Mouse (Mus musculus): ENCODE results near the gene Qtrt2. TPM values are rescaled to one million over a fixed set of nuclear protein-coding genes. Genes with fewer than 3 reads are reported as not detected.

Qtrt2 gene
- total RNA-seq (2015; ENCODE audit: low replicate concordance) (1.3 and 6.5 TPM in 2 replicates), total RNA-seq (2017; ENCODE audit: low replicate concordance) (2.6 and 2.7 TPM in 2 replicates)

DNA sequence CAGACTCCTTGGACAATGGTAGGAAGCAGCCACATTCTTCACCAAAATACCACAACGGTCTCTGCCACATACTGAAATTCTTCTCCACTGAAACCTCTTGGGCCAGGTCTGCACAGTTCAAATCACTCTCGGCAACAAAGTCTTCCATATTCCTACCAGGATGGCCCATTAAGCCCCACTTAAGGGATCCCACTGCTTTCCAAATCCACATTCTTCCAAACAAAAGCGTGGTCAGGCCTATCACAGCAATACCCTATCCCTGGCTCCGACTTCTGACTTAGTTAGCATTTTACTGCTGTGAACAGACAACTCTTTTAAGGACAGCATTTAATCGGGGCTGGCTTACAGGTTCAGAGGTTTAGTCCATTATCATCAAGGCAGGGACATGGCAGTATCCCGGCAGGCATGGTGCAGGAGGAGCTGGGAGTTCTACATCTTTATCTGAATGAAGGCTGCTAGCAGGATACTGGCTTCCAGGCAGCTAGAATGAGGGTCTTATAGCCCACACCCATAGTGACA lies at the start of gene Qtrt2:
TSS of gene Qtrt2 (minus strand) at position 469 of the 519 bp plus-strand sequence.
- no peak for ATAC-seq (replicated peaks; ENCODE audit: low FRiP score, poor library complexity, severe bottlenecking)

DNA sequence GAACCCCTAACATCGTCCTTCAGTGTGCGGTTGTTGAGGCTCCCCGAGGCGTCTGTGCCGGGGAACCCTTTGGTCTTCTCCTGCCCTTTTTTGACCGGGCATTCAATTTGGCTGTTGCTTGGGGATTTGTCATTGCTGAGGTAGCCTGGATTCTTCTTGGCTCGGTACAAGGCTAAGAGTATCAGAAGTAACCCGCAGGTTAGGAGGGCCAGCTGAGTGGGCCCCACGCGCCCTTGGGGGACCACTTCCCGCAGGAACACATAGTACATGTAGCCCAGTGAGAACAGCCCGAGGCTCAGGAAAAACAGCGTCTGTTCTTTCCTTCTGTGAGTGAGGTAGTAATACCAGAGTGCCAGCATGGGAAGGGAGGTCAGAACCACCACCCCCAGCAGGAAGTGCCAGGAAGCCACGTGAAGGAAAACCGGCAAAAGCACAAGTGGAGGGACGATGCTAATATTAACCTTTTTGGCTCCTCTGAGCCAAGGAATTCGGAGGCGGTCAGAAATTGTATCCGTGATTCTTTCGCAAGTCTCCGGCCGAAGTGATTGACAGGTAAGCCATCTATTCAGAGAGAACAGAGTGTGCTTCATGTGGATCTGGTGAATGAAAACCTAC lies 47.1 kb upstream of the Qtrt2 start:
- ATAC-seq (replicated peaks; ENCODE audit: low FRiP score, poor library complexity, severe bottlenecking): no peak

DNA sequence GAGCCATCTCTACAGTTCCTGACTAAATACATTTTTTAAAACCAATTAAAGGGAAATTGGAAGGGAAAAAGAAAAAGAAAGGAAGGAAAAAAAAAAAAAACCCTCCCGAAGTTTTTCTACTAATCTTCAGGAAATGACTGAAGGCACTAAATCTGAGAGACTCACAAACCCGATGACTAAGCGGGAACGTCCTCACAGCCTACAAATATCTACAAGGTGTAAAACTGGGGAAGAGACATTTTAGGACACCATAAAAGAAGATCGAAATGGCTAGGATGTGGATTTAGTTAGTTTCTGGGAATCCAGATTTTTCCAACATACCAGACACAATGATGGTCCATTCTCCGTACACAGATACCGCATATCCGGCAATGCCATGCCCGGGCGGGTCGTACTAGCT lies 46.5 kb upstream of the Qtrt2 start:
- ATAC-seq (replicated peaks; ENCODE audit: low FRiP score, poor library complexity, severe bottlenecking): no peak

DNA sequence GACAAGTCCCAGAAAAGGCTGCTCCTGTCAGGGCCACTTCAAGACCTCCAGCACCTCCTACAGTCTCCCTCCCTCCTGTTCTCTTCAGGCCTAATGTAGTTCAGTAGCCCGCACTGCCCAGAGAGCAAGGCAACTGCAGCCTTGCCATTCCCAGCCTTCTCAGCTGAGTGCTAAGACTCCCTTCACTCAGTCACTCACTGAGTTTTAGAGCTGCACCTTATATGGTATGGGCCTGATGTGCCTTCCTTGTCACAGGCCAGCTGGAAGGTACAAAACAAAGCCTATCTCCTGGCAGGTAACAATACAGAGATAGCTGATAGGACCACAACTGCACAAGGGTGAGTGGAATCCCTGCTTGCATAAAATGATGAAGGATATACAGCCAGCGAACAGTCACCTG lies 45.8 kb upstream of the Qtrt2 start:
- ATAC-seq (replicated peaks; ENCODE audit: low FRiP score, poor library complexity, severe bottlenecking): no peak

DNA sequence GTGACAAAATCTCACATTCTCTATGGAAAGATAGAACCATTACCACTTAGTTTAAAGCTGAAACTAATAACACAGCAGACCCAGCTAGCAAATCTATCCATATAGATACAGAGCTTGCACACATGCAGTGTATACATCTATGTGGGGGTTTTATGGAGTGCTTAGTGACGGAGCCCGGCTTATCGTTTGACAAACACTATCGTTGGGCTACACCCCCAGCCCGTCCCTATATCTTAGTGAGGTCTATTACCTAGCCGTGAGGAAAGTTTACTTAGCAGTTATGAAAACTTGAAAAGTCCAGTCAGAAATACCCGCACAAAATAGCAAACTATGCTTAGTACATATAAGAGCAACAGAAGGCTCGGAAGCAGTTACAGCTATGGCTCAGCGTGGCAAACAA lies 45.1 kb upstream of the Qtrt2 start:
- ATAC-seq (replicated peaks; ENCODE audit: low FRiP score, poor library complexity, severe bottlenecking): no peak

DNA sequence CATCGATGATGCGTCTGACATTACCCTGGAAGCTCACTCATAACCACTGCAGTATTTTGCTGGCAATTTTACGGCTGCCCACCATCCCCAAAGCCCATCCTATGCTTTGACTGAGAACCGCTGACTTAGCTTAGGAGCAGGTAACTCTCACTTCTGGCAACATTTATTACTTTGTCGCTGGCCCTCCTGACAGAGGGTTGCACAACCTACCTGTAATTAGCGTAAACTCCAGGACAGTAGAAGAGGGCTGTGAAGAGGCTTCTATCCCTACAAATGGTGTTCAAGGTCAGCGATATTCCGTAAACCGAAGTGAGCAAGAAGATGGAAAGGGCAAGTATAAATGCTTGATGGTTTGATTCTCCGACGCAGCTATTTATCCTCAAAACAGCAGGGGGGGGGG lies 44.6 kb upstream of the Qtrt2 start:
- no peak for ATAC-seq (replicated peaks; ENCODE audit: low FRiP score, poor library complexity, severe bottlenecking)

DNA sequence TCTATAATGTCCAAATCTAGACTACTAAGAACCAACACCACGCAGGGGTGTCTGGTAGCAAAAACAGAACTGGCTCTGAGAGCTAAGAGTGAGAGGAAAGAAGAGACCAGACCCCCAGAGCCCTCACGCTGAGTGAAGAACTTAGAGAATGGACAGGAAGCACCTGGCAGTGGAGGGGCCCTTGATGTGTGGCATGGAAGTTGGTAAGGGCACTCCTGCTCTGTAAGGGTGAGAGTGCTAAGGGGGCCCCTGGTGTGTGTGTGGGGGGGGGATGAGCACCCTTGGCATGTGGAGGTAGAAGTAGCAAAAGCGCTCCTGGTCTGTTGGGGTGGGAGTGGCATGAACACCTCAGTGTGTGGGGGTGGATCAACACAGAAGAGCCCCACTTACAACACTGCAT lies 43.8 kb upstream of the Qtrt2 start:
- ATAC-seq (replicated peaks; ENCODE audit: low FRiP score, poor library complexity, severe bottlenecking): no peak

DNA sequence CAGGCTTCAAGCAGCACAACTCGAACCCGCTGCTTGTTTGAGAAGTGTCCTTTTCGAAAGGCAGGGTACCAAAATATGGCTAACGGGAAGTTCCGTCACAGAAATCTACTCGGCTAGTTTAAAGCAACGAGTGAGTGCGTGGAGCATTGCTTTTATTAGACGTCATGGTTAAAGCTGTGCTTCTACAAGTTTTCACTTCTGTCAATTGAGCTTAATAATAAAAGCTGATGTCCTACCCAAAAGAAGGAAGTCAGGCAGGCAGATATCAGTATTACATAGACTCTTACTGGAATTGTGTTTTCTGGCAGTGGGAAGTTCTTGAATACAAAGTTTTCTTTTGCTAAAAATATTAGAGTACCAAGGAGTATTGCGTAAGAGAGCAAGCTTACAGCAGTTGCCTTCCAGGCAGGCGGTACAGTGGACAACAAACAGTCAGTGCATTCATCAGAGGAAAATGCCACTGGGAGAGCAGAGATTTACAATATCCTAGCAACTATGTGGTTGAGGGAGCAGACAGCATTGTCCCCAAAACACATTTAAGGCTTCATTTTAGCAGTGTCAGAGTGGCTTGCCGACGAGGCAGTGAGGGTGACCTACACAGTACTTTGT lies 39.3 kb upstream of the Qtrt2 start:
- no peak for ATAC-seq (replicated peaks; ENCODE audit: low FRiP score, poor library complexity, severe bottlenecking)

DNA sequence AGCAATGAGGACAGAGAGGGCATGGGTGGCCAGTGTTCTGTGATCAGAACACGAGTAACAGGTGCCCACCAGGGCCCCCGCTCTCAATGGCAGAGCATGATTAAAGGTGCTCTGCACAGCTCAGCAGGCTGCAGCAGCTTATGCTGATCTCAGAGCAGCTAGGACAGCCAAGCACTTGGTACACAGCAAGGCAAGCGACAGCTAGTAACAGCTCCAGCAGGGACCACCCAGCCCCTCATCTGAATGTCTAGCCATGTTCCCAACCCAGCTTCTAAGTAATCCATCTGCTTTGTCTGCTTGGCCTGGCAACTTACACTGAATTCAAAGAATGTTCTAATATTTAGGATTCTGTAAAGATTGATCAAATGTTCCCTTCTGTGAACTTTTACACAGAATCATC lies 37.2 kb upstream of the Qtrt2 start:
- no peak for ATAC-seq (replicated peaks; ENCODE audit: low FRiP score, poor library complexity, severe bottlenecking)

DNA sequence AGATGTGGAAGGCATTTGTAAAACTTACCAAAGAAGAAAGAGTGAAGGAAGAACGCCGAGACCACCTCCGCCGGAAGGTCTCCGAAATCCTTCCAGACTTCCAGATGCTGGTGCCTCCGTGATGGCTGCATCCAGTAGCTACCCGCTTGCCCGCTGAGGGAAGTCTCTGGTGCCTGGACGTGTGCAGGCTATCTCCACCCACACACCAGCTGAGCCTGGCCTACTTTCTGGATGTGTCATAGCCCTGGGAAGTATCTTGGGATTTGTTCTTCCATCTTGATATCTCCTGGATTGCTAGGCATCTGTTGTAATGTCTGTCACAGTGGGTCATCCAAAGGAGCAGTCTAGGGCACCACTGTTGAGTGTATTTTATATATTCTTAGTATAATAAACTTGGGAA lies 36.7 kb upstream of the Qtrt2 start:
- no peak for ATAC-seq (replicated peaks; ENCODE audit: low FRiP score, poor library complexity, severe bottlenecking)

DNA sequence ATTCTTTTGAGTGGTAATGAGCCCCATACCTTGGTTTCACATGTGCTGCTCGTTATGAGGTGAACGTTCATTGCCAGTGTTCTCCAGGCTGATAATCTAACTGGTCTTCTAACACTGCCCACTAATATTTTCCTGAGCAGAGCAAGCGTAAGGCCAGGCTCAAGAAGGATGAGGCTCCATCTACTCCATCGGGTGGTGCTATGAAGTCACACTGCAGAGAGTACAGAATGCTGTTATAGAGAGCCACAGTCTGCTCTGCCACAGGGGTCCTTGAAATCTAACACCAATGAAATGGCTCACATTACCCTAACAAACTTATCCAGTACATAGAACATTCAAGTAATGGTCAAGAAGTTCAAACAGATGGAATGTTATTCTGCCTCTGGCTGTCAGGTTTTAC lies 31.4 kb upstream of the Qtrt2 start:
- ATAC-seq (replicated peaks; ENCODE audit: low FRiP score, poor library complexity, severe bottlenecking): no peak

DNA sequence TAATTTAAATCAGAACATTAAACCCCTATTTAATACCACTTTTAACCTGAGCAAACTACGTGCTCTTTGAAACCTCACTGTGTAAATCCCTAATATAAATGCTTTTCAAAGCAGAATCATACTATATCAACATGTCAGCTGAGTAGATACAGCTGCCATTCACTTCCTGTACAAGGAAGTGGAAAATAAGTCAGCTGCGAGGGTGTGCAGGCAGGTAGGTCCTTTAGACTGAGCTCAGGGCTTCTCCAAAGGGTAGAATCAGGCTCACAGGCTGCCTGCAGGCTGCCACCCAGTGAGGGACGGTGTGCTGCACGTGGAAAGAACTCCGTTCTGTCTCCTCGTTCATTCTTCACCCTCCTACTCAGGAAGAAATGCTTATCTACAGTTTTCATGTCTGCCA lies 28.3 kb upstream of the Qtrt2 start:
- ATAC-seq (replicated peaks; ENCODE audit: low FRiP score, poor library complexity, severe bottlenecking): no peak

DNA sequence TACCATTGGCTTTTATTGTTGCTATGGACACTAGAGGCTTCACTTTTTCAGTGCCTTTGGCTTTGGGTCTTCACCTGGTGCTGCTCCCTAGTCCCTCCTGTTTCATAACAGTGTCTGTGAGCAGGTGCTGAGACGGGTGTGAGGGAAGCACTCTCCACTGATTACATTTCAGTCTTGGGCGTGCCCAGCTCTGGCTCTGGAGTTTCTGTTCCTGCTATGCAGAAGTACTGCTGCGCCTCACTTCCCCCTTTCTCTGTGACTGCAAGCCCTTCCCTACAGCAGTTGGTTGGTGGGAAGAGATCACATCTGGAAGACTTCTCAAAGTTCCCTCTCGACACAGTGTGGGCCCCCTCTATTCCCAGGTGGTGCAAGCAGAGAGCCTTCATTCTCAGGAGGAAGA lies 25.0 kb upstream of the Qtrt2 start:
- ATAC-seq (replicated peaks; ENCODE audit: low FRiP score, poor library complexity, severe bottlenecking): peak; percentile 34; the same call in 1 of the 2 replicates

DNA sequence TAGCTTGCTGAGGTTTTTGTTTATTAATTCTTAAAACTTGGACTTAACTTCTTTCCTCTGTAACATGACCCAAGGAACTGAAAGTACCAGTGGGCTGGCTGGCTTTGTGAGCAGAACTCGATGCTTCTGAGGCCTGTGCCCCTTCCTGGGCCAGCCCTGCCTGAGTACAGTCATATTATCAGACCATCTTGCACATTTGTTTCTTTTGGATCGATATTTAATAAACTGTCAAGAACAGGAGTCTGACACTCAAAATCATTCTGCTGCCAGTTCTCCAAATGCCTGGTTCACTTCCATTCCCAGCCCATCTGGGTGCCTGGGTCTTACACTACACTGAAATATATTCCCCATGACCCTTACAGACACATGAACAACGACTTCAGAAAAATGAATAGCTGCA lies 19.3 kb upstream of the Qtrt2 start:
- ATAC-seq (replicated peaks; ENCODE audit: low FRiP score, poor library complexity, severe bottlenecking): no peak

DNA sequence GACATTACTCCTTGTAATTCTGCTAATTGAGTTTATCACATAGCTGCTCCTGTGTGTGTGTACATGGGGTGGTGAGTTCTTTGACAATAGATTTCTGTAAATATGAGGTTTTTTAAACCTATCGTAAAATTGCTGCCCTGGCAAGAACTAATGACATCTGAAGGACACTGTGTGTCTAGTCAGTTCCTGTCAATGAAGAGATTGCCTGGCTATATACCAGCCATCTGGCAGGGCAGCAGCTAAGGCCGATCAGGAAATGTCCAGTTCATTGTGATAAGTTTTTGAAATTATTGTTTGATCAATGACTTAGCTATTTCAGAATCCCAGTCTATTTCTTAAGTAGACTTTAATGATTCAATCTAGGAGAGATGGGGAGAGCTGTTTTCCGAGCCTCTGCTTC lies 18.7 kb upstream of the Qtrt2 start:
- ATAC-seq (replicated peaks; ENCODE audit: low FRiP score, poor library complexity, severe bottlenecking): no peak

DNA sequence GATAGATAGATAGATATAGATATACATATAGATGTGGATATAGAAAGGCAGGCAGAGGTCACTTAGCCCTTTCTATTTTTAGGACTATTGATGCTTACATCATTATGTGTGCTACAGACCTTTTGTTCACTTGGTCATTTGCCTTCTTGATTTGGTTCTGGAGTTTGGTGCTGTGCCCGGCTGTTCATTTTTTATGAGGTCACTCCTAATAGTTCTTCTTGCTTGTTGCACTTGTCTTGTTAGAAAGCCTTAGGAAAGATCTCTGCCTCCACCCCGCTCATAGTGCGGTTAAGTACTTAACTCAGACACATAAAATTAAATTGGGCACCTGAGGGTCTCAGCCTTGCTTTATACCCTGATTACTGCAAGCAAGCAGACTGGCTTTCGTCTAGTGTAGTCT lies 14.2 kb upstream of the Qtrt2 start:
- no peak for ATAC-seq (replicated peaks; ENCODE audit: low FRiP score, poor library complexity, severe bottlenecking)

DNA sequence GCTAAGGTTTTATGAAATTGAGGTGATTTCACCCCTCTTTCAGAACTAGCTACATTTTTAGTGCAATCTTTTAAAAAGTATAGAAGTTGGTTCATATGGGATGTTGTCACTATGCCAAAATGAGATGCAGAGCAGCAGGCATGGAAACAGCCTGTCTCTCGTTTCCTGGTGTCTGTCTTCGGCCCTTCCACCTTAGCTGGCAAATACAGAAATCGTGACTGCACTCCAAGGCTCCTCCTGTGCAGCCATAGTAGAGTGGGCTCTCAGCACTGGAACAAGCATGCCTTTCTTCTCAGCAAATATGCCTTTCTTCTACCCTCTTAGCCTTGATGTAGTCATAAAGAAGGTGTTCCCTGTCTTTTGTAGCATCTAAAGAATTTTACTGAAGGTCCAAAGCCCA lies 9.3 kb upstream of the Qtrt2 start:
- ATAC-seq (replicated peaks; ENCODE audit: low FRiP score, poor library complexity, severe bottlenecking): no peak

DNA sequence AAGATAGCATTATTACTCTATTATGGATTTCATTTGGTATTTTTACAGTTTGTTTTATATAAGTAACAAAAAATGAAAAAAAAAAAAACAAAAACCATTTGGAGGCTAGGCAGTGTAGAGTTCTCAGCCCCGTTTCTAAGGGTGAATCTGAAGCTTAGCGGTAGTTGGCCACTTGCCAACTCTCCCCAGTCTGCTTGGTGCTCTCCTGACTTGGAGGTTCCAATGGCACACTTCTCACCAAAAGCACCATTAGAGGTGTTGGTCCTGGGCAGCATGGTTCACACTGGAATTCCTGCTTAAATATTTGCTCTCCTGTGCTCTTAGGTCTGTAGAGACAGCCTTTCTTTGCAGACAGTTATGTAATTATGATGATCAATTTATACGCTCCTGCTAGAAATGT lies 8.8 kb upstream of the Qtrt2 start:
- no peak for ATAC-seq (replicated peaks; ENCODE audit: low FRiP score, poor library complexity, severe bottlenecking)

DNA sequence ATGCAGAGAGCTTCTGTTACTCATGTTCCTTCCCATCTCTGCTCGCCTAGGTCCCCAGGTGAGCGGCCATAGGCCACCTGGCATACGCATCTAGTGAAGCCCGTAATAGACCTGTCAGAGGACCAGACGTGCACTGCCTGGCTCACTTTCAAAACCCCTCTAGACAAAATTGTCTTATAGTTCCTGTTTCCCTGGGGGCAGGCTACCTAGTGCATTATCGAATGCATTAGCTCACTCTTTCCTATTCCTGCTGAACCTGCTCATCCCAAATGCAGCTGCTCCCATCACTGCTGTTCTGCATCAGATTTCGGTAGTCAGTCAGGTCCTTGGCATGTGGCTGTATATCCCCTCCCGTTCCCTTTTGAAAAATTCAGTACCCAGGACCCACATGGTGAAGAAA lies 8.2 kb upstream of the Qtrt2 start:
- no peak for ATAC-seq (replicated peaks; ENCODE audit: low FRiP score, poor library complexity, severe bottlenecking)

DNA sequence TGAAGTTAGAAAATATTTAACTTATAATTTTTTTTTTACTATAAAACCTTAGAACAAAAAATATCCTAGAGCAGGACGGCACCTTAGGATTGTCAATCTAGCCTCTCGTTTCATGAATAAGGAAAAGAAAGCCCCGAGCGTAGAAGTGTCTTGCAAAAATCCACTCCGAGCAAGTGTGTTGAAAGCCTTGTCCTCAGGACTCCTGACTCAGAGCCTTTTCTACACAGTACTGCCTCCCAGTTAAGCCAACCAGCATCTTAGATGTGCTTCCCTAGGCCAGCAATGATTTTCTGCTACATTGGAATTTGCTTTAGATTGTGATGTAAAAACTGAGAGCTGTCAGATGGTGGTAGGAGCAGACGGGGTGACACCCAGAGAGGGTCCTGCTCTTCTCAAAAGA lies 6.4 kb upstream of the Qtrt2 start:
- no peak for ATAC-seq (replicated peaks; ENCODE audit: low FRiP score, poor library complexity, severe bottlenecking)

DNA sequence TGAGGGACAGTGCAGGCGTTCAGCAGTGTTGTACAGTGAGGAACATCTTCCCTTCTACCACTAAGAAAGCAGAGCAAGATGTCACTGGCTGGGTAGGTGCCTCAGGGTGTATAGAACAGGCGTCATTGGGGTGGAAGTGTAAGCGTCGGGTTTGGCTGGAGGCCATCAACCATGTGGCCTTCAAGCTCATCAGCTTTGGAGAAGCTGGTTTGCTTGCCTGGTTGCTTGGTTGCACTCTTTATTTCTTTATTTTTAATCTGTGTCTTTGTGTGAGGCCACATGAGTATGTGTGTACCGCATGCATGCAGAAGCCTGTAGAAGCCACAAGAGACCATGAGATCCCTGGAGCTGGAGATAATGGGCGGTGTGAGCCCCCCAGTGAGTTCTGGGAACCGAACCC lies 5.7 kb upstream of the Qtrt2 start:
- ATAC-seq (replicated peaks; ENCODE audit: low FRiP score, poor library complexity, severe bottlenecking): no peak

DNA sequence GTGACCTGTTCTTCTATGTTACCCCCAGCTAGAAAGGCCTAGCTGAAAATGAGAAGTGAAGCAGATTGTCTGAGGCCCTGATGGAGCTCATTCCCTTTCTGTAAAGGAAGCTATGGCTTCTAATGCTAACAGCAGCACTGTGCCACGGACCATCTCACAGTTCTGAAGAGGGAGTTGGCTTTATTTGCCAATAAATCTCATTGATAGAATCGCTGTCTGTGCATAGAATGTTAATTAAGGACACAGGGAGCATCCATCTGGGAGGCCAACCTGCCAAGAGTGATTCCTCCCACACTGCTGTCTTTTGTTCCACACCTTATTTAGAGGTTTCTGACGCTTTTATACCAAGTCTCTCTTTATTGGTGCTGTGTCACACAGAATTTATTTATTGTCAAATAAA lies 4.9 kb upstream of the Qtrt2 start:
- ATAC-seq (replicated peaks; ENCODE audit: low FRiP score, poor library complexity, severe bottlenecking): no peak

All from erythroid progenitor cell, adult 5-6 weeks (primary cell).